Mouse (Mus musculus): ENCODE data around the gene Bspry. TPM values are rescaled to one million over a fixed set of nuclear protein-coding genes. Genes with fewer than 3 reads are reported as not detected.

Bspry gene
- polyA plus RNA-seq (2015; fragmentation: Nextera tagmentation; extraction: Ambion mirVana), result 47.9 and 59.2 TPM in 2 replicates

- Histone ChIP-seq H3K27ac (ENCODE audit: low read length) (peak within 1 kb of the TSS; percentile 84), H3K9ac (ENCODE audit: low read length) (peak within 1 kb of the TSS; percentile 73), H3K4me3 (ENCODE audit: low read length) (peak within 1 kb of the TSS; percentile 65), H3K27me3 (ENCODE audit: control insufficient read depth, insufficient read depth, low read depth, low read length) (peaks cover 2% of the 10 kb centered on the region; the same call in 1 of the 2 replicates), H3K9me3 (ENCODE audit: control insufficient read depth, low read length) (no peaks in the 10 kb centered on the region), H3K4me1 (replicated peaks; ENCODE audit: control insufficient read depth, insufficient read depth, low read length) (peaks cover 15% of the 10 kb centered on the region), H3K36me3 (ENCODE audit: control insufficient read depth, insufficient read depth, low read length) (no peaks in the 10 kb centered on the region), H3K4me2 (ENCODE audit: low read depth, low read length) (peak within 1 kb of the TSS; percentile 79)
- 1% methylated on average over 70 of the region's 71 CpGs for WGBS
- ATAC-seq (ENCODE audit: low read depth), result peak; percentile 79
Measured at GRCm38 (mm10) chr4:62479937-62480708, at the start of gene Bspry. Gene Bspry (plus strand): TSS chr4:62480053.

DNA sequence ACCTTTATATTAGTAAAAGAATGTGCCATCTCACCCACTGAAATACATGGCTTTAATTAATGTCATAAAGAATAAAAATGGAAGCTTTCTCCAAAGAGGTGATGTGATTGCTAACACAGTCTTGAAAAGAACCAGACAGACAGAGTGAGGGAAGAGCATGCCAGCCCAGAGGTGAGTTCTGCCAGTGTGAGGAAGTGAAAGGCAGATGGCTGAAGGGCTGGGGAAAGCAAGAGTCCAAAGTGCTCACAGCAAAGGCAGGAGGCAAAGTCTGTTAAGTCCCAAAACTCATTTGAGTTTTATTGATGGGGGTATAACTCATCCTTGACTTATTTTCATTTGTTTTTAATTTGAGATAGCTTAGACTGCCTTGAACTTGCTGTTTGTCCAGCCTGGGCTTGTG, 49.2 kb upstream of the Bspry start:
- H3K4me1 ChIP-seq (replicated peaks; ENCODE audit: control insufficient read depth, insufficient read depth, low read length), result no peaks in the 10 kb centered on the region
- H3K27me3 ChIP-seq (ENCODE audit: control insufficient read depth, insufficient read depth, low read depth, low read length), result no peaks in the 10 kb centered on the region
- peaks cover 2% of the 10 kb centered on the region; the same call in 1 of the 2 replicates for H3K36me3 ChIP-seq (ENCODE audit: control insufficient read depth, insufficient read depth, low read length)
- ATAC-seq (ENCODE audit: low read depth), result no peak
- H3K4me3 ChIP-seq (ENCODE audit: low read length), result no peak overlapping the region
- no peak overlapping the region for H3K9ac ChIP-seq (ENCODE audit: low read length)
- no peak overlapping the region for H3K27ac ChIP-seq (ENCODE audit: low read length)
- H3K9me3 ChIP-seq (ENCODE audit: control insufficient read depth, low read length), result no peaks in the 10 kb centered on the region
- H3K4me2 ChIP-seq (ENCODE audit: low read depth, low read length), result no peak overlapping the region

GRCm38 (mm10) chr4:62431522-62431921, 48.3 kb upstream of the Bspry start:
- 67% methylated on average over 4 of the region's 4 CpGs for WGBS
- H3K36me3 ChIP-seq (ENCODE audit: control insufficient read depth, insufficient read depth, low read length), result no peaks in the 10 kb centered on the region
- H3K4me1 ChIP-seq (replicated peaks; ENCODE audit: control insufficient read depth, insufficient read depth, low read length), result no peaks in the 10 kb centered on the region
- H3K9me3 ChIP-seq (ENCODE audit: control insufficient read depth, low read length), result no peaks in the 10 kb centered on the region
- H3K9ac ChIP-seq (ENCODE audit: low read length), result no peak overlapping the region
- no peaks in the 10 kb centered on the region for H3K27me3 ChIP-seq (ENCODE audit: control insufficient read depth, insufficient read depth, low read depth, low read length)
- no peak overlapping the region for H3K4me2 ChIP-seq (ENCODE audit: low read depth, low read length)
- no peak overlapping the region for H3K4me3 ChIP-seq (ENCODE audit: low read length)
- ATAC-seq (ENCODE audit: low read depth), result no peak
- H3K27ac ChIP-seq (ENCODE audit: low read length), result no peak overlapping the region

- Histone ChIP-seq H3K9ac (ENCODE audit: low read length) (no peak overlapping the region), H3K27me3 (ENCODE audit: control insufficient read depth, insufficient read depth, low read depth, low read length) (no peaks in the 10 kb centered on the region), H3K4me2 (ENCODE audit: low read depth, low read length) (no peak overlapping the region), H3K36me3 (ENCODE audit: control insufficient read depth, insufficient read depth, low read length) (no peaks in the 10 kb centered on the region), H3K27ac (ENCODE audit: low read length) (no peak overlapping the region), H3K4me1 (replicated peaks; ENCODE audit: control insufficient read depth, insufficient read depth, low read length) (no peaks in the 10 kb centered on the region), H3K9me3 (ENCODE audit: control insufficient read depth, low read length) (no peaks in the 10 kb centered on the region), H3K4me3 (ENCODE audit: low read length) (no peak overlapping the region)
- no peak for ATAC-seq (ENCODE audit: low read depth)
- 69% methylated on average over 7 of the region's 7 CpGs for WGBS
Measured at GRCm38 (mm10) chr4:62433939-62434870, 45.6 kb upstream of the Bspry start.

GRCm38 (mm10) chr4:62435081-62435480, 44.8 kb upstream of the Bspry start, which contains the start of gene Rnf183:
Gene Rnf183 (minus strand): TSS chr4:62435252.
- Histone ChIP-seq H3K27ac (ENCODE audit: low read length) (no peak within 1 kb of the TSS), H3K4me2 (ENCODE audit: low read depth, low read length) (no peak within 1 kb of the TSS), H3K4me3 (ENCODE audit: low read length) (no peak within 1 kb of the TSS), H3K36me3 (ENCODE audit: control insufficient read depth, insufficient read depth, low read length) (no peaks in the 10 kb centered on the region), H3K9me3 (ENCODE audit: control insufficient read depth, low read length) (no peaks in the 10 kb centered on the region), H3K9ac (ENCODE audit: low read length) (no peak within 1 kb of the TSS), H3K27me3 (ENCODE audit: control insufficient read depth, insufficient read depth, low read depth, low read length) (no peaks in the 10 kb centered on the region), H3K4me1 (replicated peaks; ENCODE audit: control insufficient read depth, insufficient read depth, low read length) (no peaks in the 10 kb centered on the region)
- ATAC-seq (ENCODE audit: low read depth), result no peak
- 75% methylated on average over 6 of the region's 6 CpGs for WGBS

- Histone ChIP-seq H3K4me3 (ENCODE audit: low read length) (no peak overlapping the region), H3K4me2 (ENCODE audit: low read depth, low read length) (no peak overlapping the region), H3K27ac (ENCODE audit: low read length) (no peak overlapping the region), H3K36me3 (ENCODE audit: control insufficient read depth, insufficient read depth, low read length) (no peaks in the 10 kb centered on the region), H3K9me3 (ENCODE audit: control insufficient read depth, low read length) (no peaks in the 10 kb centered on the region), H3K27me3 (ENCODE audit: control insufficient read depth, insufficient read depth, low read depth, low read length) (no peaks in the 10 kb centered on the region), H3K9ac (ENCODE audit: low read length) (no peak overlapping the region), H3K4me1 (replicated peaks; ENCODE audit: control insufficient read depth, insufficient read depth, low read length) (no peaks in the 10 kb centered on the region)
- no peak for ATAC-seq (ENCODE audit: low read depth)
- WGBS, result 83% methylated on average over 3 of the region's 3 CpGs
Measured at GRCm38 (mm10) chr4:62437256-62437778, 42.5 kb upstream of the Bspry start.

DNA sequence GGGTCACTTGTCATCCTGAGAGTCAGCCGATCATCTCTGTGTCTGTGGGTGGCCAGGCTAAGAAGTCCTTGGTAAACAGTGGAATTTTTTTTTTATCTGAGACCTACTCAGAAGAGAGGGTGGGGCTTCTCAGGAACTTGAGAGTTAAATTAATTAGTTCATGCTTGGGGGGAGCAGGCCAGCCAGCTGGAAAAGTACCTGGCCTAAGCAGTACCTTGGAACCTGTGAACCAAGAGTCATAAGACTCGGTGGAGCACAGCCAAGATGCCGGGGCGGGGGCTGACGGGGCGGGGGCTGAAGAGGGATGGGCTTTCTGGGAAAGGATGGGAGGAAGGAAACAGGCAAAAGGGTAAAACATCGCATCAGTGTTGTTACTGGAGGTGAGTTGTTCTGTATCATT, 42.0 kb upstream of the Bspry start:
- no peaks in the 10 kb centered on the region for H3K9me3 ChIP-seq (ENCODE audit: control insufficient read depth, low read length)
- H3K27me3 ChIP-seq (ENCODE audit: control insufficient read depth, insufficient read depth, low read depth, low read length), result no peaks in the 10 kb centered on the region
- no peak overlapping the region for H3K4me3 ChIP-seq (ENCODE audit: low read length)
- H3K4me2 ChIP-seq (ENCODE audit: low read depth, low read length), result no peak overlapping the region
- no peak overlapping the region for H3K9ac ChIP-seq (ENCODE audit: low read length)
- H3K27ac ChIP-seq (ENCODE audit: low read length), result no peak overlapping the region
- no peak for ATAC-seq (ENCODE audit: low read depth)
- 66% methylated on average over 7 of the region's 7 CpGs for WGBS
- H3K36me3 ChIP-seq (ENCODE audit: control insufficient read depth, insufficient read depth, low read length), result no peaks in the 10 kb centered on the region
- no peaks in the 10 kb centered on the region for H3K4me1 ChIP-seq (replicated peaks; ENCODE audit: control insufficient read depth, insufficient read depth, low read length)

DNA sequence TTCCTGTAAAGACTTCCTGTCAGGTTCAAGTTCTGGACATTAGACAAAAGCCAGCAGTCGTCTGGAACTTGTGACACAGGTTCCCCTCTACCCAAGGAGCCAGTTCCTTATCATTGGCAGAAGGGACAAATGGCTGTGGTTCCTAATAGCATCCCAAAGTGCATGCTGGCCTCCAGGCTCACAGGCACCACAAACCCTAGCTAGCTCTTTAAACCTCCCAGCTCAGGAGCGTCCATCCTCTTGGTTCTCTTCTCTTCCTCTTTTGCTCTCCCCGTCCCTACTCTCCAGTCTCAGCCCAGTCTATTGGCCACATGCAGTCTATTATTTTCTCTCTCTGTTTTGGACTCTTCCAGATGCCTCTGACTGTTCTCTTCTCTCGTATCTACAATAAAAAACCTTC, 40.1 kb upstream of the Bspry start:
- Histone ChIP-seq H3K9ac (ENCODE audit: low read length) (no peak overlapping the region), H3K4me1 (replicated peaks; ENCODE audit: control insufficient read depth, insufficient read depth, low read length) (no peaks in the 10 kb centered on the region), H3K36me3 (ENCODE audit: control insufficient read depth, insufficient read depth, low read length) (no peaks in the 10 kb centered on the region), H3K27me3 (ENCODE audit: control insufficient read depth, insufficient read depth, low read depth, low read length) (no peaks in the 10 kb centered on the region), H3K27ac (ENCODE audit: low read length) (no peak overlapping the region), H3K4me2 (ENCODE audit: low read depth, low read length) (no peak overlapping the region), H3K9me3 (ENCODE audit: control insufficient read depth, low read length) (no peaks in the 10 kb centered on the region), H3K4me3 (ENCODE audit: low read length) (no peak overlapping the region)
- ATAC-seq (ENCODE audit: low read depth), result no peak
- 53% methylated on average over 4 of the region's 4 CpGs for WGBS

- no peaks in the 10 kb centered on the region for H3K4me1 ChIP-seq (replicated peaks; ENCODE audit: control insufficient read depth, insufficient read depth, low read length)
- H3K9me3 ChIP-seq (ENCODE audit: control insufficient read depth, low read length), result no peaks in the 10 kb centered on the region
- 66% methylated on average over 4 of the region's 4 CpGs for WGBS
- H3K4me3 ChIP-seq (ENCODE audit: low read length), result no peak overlapping the region
- no peaks in the 10 kb centered on the region for H3K36me3 ChIP-seq (ENCODE audit: control insufficient read depth, insufficient read depth, low read length)
- no peak for ATAC-seq (ENCODE audit: low read depth)
- H3K4me2 ChIP-seq (ENCODE audit: low read depth, low read length), result no peak overlapping the region
- H3K27ac ChIP-seq (ENCODE audit: low read length), result no peak overlapping the region
- H3K27me3 ChIP-seq (ENCODE audit: control insufficient read depth, insufficient read depth, low read depth, low read length), result no peaks in the 10 kb centered on the region
- H3K9ac ChIP-seq (ENCODE audit: low read length), result no peak overlapping the region
Measured at GRCm38 (mm10) chr4:62440544-62440943, 39.3 kb upstream of the Bspry start.

Measured in lung, embryonic 16.5 days (tissue).